Mouse (Mus musculus) CH12.LX (cell line): ENCODE data around the gene Kcnj3. TPM values are rescaled to one million over a fixed set of nuclear protein-coding genes. Genes with fewer than 3 reads are reported as not detected.

Experiments
- DNase-seq: peaks from one replicate; pipeline ENCODE4 v3.0.0-alpha.2; 2013; ENCODE audit errors: extremely low read depth
- H3K27ac ChIP-seq: 2 replicates; pipeline ENCODE4 v1.5.1; 2012; ENCODE audit warnings: low read depth, mild to moderate bottlenecking, control low read depth, moderate library complexity; ENCODE audit not compliant: insufficient read depth
- H3K27me3 ChIP-seq: replicated peaks from 2 replicates; pipeline ENCODE3; 2012; ENCODE audit warnings: inconsistent platforms
- H3K36me3 ChIP-seq, 2 experiments: replicated peaks in 1 of 2; 2 replicates each; pipeline versions ENCODE3 to v1.6.1; 2012; ENCODE audit warnings: inconsistent platforms in 1 of 2, low read length in 1 of 2, mild to moderate bottlenecking in 1 of 2, mixed read lengths in 1 of 2, moderate library complexity in 1 of 2; ENCODE audit not compliant: control insufficient read depth in 1 of 2, insufficient read depth in 1 of 2
- H3K4me1 ChIP-seq, 2 experiments: 2 replicates each; pipeline ENCODE4 v1.6.1; 2012; ENCODE audit warnings: inconsistent platforms in 1 of 2, moderate library complexity in 1 of 2; ENCODE audit not compliant: insufficient read depth in 2 of 2, control insufficient read depth in 1 of 2
- H3K4me2 ChIP-seq: 2 replicates; pipeline ENCODE4 v1.6.1; 2012; ENCODE audit warnings: low read depth, mild to moderate bottlenecking, control low read depth; ENCODE audit not compliant: poor library complexity, insufficient read depth, severe bottlenecking
- H3K4me3 ChIP-seq, 3 experiments: fragments of 150-350 bp in 1 of 3; sonication (generic) in 1 of 3; replicated peaks in 1 of 3; 2 replicates each; pipeline versions ENCODE3 to v1.5.1; 2011 to 2012; ENCODE audit warnings: low read depth in 2 of 3, low read length in 2 of 3, mild to moderate bottlenecking in 2 of 3, moderate library complexity in 2 of 3, control low read depth in 1 of 3, improper control_type of control experiment in 1 of 3, inconsistent platforms in 1 of 3, mixed read lengths in 1 of 3; ENCODE audit not compliant: poor library complexity in 1 of 3
- H3K79me2 ChIP-seq: replicated peaks from 2 replicates; pipeline ENCODE4 v1.6.1; 2012; ENCODE audit warnings: mild to moderate bottlenecking, moderate library complexity; ENCODE audit not compliant: control insufficient read depth, poor library complexity, insufficient read depth, severe bottlenecking; ENCODE audit errors: extremely low read depth
- H3K9ac ChIP-seq: 2 replicates; pipeline ENCODE4 v1.6.1; 2012; ENCODE audit warnings: low read depth, mild to moderate bottlenecking, control low read depth, moderate library complexity; ENCODE audit not compliant: insufficient read depth
- H3K9me3 ChIP-seq: replicated peaks from 2 replicates; pipeline ENCODE3; 2012; ENCODE audit warnings: low read length, inconsistent platforms, mixed read lengths
- BHLHE40 ChIP-seq: IDR thresholded peaks from 2 replicates; pipeline ENCODE4 v1.6.1; 2011; ENCODE audit warnings: mild to moderate bottlenecking, low read depth, low read length, improper control_type of control experiment
- CHD1 ChIP-seq: IDR thresholded peaks from 2 replicates; pipeline ENCODE4 v1.6.1; 2012; ENCODE audit warnings: low read depth, low read length, improper control_type of control experiment, inconsistent platforms
- CHD2 ChIP-seq: IDR thresholded peaks from 2 replicates; pipeline ENCODE4 v1.6.1; 2011; ENCODE audit warnings: low read length, improper control_type of control experiment
- E2F4 ChIP-seq: IDR thresholded peaks from 2 replicates; pipeline ENCODE4 v1.6.1; 2011; ENCODE audit warnings: low read depth, low read length, improper control_type of control experiment; ENCODE audit not compliant: insufficient replicate concordance
- EP300 ChIP-seq: IDR thresholded peaks from 2 replicates; pipeline ENCODE4 v1.6.1; 2011; ENCODE audit warnings: low read length, improper control_type of control experiment
- HCFC1 ChIP-seq: IDR thresholded peaks from 2 replicates; pipeline ENCODE4 v1.6.1; 2012; ENCODE audit warnings: low read depth, mild to moderate bottlenecking, inconsistent platforms, low read length, improper control_type of control experiment
- IRF4 ChIP-seq: IDR thresholded peaks from 2 replicates; pipeline ENCODE4 v1.6.1; 2014; ENCODE audit warnings: low read depth, mild to moderate bottlenecking, inconsistent platforms, low read length, improper control_type of control experiment
- JUN ChIP-seq: IDR thresholded peaks from 2 replicates; pipeline ENCODE4 v1.6.1; 2011; ENCODE audit warnings: low read depth, mild to moderate bottlenecking, low read length, improper control_type of control experiment, moderate library complexity; ENCODE audit not compliant: insufficient read depth
- MAX ChIP-seq: IDR thresholded peaks from 2 replicates; pipeline ENCODE4 v1.6.1; 2011; ENCODE audit warnings: low read length, improper control_type of control experiment
- MYC ChIP-seq: IDR thresholded peaks from 2 replicates; pipeline ENCODE4 v1.6.1; 2011; ENCODE audit warnings: low read depth, mild to moderate bottlenecking, improper control_type of control experiment, low read length
- NELFE ChIP-seq: IDR thresholded peaks from 2 replicates; pipeline ENCODE4 v1.6.1; 2011; ENCODE audit warnings: low read depth, low read length, improper control_type of control experiment
- NRF1 ChIP-seq: IDR thresholded peaks from 2 replicates; pipeline ENCODE4 v1.6.1; 2014; ENCODE audit warnings: low read depth, mild to moderate bottlenecking, inconsistent platforms, low read length, improper control_type of control experiment, moderate library complexity
- PAX5 ChIP-seq: IDR thresholded peaks from 2 replicates; pipeline ENCODE4 v1.6.1; 2012; ENCODE audit warnings: low read length, inconsistent platforms, mixed read lengths
- POLR2A ChIP-seq: IDR thresholded peaks from 2 replicates; pipeline ENCODE4 v1.6.1; 2011; ENCODE audit warnings: low read depth, mild to moderate bottlenecking, improper control_type of control experiment, low read length
- RAD21 ChIP-seq: IDR thresholded peaks from 2 replicates; pipeline ENCODE4 v1.6.1; 2011; ENCODE audit warnings: low read depth, mild to moderate bottlenecking, low read length, improper control_type of control experiment, moderate library complexity
- SIN3A ChIP-seq: IDR thresholded peaks from 2 replicates; pipeline ENCODE4 v1.6.1; 2012; ENCODE audit warnings: low read length, improper control_type of control experiment, inconsistent platforms
- TCF12 ChIP-seq: IDR thresholded peaks from 2 replicates; pipeline ENCODE4 v1.6.1; 2014; ENCODE audit warnings: low read depth, mild to moderate bottlenecking, inconsistent platforms, low read length, improper control_type of control experiment
- UBTF ChIP-seq: IDR thresholded peaks from 2 replicates; pipeline ENCODE4 v1.6.1; 2012; ENCODE audit warnings: low read depth, mild to moderate bottlenecking, inconsistent platforms, low read length, improper control_type of control experiment, moderate library complexity
- USF1 ChIP-seq: IDR thresholded peaks from 2 replicates; pipeline ENCODE4 v1.6.1; 2014; ENCODE audit warnings: low read depth, mild to moderate bottlenecking, inconsistent platforms, low read length, improper control_type of control experiment
- USF2 ChIP-seq: conservative IDR thresholded peaks from 2 replicates; pipeline ENCODE4 v1.6.1; 2011; ENCODE audit warnings: low read depth, low read length, improper control_type of control experiment
- dilution Hi-C: fragments of 300-500 bp; cut with MboI; formaldehyde crosslinking; loops from 2 replicates; pipeline ENCODE4 v1.14.3; 2020; ENCODE audit warnings: low sequenced_read_pairs; ENCODE audit not compliant: extremely low pct_unique_long_range_greater_than_20kb, extremely low pct_ligation_motif_present
- in situ Hi-C: fragments of 300-500 bp; cut with MboI; formaldehyde crosslinking; loops from 3 replicates; pipeline ENCODE4 v1.14.3; 2019; ENCODE audit warnings: low sequenced_read_pairs, low pct_ligation_motif_present, low pct_unique_long_range_greater_than_20kb, mixed read lengths
- polyA plus RNA-seq: library from polyadenylated mRNA; unstranded; fragments of >175 nt; gene quantifications from 2 replicates; pipeline ENCODE4 v1.2.1, GENCODE M21; 2012; ENCODE audit warnings: low read depth; ENCODE audit not compliant: insufficient read length
- total RNA-seq, 2 experiments: library from RNA; depleted of rRNA; stranded (reverse); fragments of 300-350 nt in 1 of 2; fragments of >200 nt in 1 of 2; gene quantifications; 2 replicates each; pipeline ENCODE4 v1.2.3; 2012 to 2014

Kcnj3 gene
- total and polyA plus RNA-seq, 3 experiments: not detected

- Histone ChIP-seq H3K9ac (no peak overlapping the region), H3K27ac (no peak overlapping the region), H3K4me2 (no peak overlapping the region), H3K36me3 (no peaks in the 10 kb centered on the region)
- dilution Hi-C loops: no loop called here
- DNase-seq: no peak
- no peak for TF ChIP-seq MYC
- TF ChIP-seq JUN: no peak
- TF ChIP-seq TCF12: no peak
- no peak for TF ChIP-seq USF1
- TF ChIP-seq UBTF: no peak
- TF ChIP-seq BHLHE40: no peak
- TF ChIP-seq, all 38 proteins: peak for 0
- no peaks in the 10 kb centered on the region for H3K9me3 ChIP-seq
- no peaks in the 10 kb centered on the region for H3K27me3 ChIP-seq
- in situ Hi-C loops: no loop called here
- no peaks in the 10 kb centered on the region for H3K79me2 ChIP-seq
- no peak overlapping the region for H3K4me3 ChIP-seq
- no peaks in the 10 kb centered on the region for H3K4me1 ChIP-seq
Measured at GRCm38 (mm10) chr2:55459195-55459594, 23.4 kb downstream of the Kcnj3 start.

- in situ Hi-C loops (no loop called here), dilution Hi-C loops (no loop called here)
- DNase-seq: no peak
- Histone ChIP-seq H3K36me3 (no peaks in the 10 kb centered on the region), H3K79me2 (no peaks in the 10 kb centered on the region), H3K9me3 (peaks cover 3% of the 10 kb centered on the region), H3K27ac (no peak overlapping the region), H3K4me2 (no peak overlapping the region), H3K4me3 (no peak overlapping the region), H3K27me3 (no peaks in the 10 kb centered on the region), H3K4me1 (no peaks in the 10 kb centered on the region), H3K9ac (no peak overlapping the region)
- TF ChIP-seq UBTF (no peak), SIN3A (no peak), HCFC1 (no peak), MAX (no peak), PAX5 (no peak), CHD1 (no peak), RAD21 (no peak), EP300 (no peak), POLR2A (no peak), NRF1 (no peak)
Measured at GRCm38 (mm10) chr2:55469141-55469540, 33.4 kb downstream of the Kcnj3 start.

- in situ Hi-C loops (no loop called here), dilution Hi-C loops (no loop called here)
- Histone ChIP-seq H3K9ac (no peak overlapping the region), H3K4me2 (no peak overlapping the region), H3K4me1 (no peaks in the 10 kb centered on the region), H3K79me2 (no peaks in the 10 kb centered on the region), H3K4me3 (no peak overlapping the region), H3K27me3 (no peaks in the 10 kb centered on the region), H3K9me3 (peaks cover 3% of the 10 kb centered on the region), H3K27ac (no peak overlapping the region), H3K36me3 (no peaks in the 10 kb centered on the region)
- TF ChIP-seq E2F4 (no peak), NELFE (no peak), CHD2 (no peak), PAX5 (no peak), TCF12 (no peak), EP300 (no peak), USF2 (no peak), UBTF (no peak), IRF4 (no peak), BHLHE40 (no peak)
- DNase-seq: no peak
Measured at GRCm38 (mm10) chr2:55470006-55470405, 34.2 kb downstream of the Kcnj3 start.
